Mouse (Mus musculus): ENCODE measurements around the gene Vps11.
"Not testable (repeated sequence)": the region's sequence is repeated elsewhere in the genome, so short reads cannot be mapped to it uniquely, and the experiment has no call there.

Vps11 gene

DNA sequence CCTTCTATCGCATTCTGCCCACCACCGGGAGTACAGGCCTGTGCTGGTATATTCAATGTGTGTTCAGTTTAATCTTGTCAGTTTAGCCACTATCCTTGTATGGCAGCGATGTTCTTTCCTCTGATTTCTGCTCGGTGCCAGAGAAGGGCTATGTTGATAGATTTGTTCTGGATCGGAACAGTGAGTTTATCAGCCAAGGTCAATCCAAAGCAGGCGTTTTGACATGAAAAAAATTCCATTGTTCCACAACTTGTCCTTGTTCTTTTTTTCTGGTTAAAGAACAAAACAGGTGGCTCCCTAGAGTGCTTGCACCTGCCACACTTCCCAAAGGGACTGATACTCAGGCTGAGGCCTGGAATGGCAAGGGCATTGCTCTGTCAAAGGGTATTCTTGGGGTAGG lies 14.7 kb upstream of the Vps11 start:
- DNase-seq (ENCODE audit: low spot score): no peak

DNA sequence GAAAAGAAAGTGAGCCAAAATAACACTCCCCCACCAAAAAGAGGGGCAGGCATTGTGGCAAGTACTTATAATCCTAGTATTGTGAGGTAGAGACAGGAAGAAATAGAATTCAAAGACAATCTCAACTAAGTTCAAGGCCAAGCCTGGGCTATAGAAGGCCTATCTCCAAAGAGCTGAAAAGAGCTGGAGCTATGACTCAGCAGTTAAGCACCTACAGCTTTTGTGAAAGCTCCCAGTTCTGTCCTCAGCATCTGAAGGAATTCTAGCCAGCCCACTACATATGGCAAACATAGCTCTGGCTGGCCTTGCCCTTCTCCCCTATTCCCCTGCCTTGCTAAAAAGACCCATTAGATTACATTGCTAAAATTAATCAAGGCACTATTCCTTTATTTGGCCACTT lies 11.9 kb upstream of the Vps11 start:
- DNase-seq (ENCODE audit: low spot score): no peak

DNA sequence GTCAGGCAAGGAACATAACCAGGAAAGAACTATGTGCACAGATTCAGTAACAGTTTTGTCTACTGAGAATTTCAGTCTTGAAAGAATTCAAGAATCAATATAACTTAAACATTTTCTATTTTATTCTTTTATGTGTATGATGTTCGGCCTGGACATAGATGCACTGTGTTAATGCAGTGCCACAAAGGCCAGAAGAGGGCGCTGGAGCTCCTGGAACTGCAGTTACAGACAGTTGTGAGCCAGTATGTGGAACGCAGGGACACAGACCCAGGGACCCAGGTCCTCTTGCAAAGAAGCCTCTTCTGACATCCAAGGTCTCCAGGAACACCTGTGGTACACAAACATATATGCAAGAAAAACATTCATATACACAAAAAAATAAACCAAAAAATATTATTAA lies 3.0 kb upstream of the Vps11 start:
- DNase-seq (ENCODE audit: low spot score): no peak

DNA sequence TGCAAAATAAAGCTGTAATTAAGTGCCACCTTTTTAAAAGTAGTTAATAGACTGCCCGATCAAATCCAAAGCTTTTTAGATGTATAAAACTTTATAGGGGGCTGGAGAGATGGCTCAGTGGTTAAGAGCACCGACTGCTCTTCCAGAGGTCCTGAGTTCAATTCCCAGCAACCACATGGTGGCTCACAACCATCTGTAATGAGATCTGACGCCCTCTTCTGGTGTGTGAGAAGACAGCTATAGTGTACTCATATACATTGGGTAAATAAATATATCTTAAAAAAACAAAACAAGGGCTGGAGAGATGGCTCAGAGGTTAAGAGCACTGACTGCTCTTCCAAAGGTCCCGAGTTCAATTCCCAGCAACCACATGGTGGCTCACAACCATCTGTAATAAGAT lies 461 bp upstream of the Vps11 start:
- DNase-seq (ENCODE audit: low spot score): not testable (repeated sequence)

DNA sequence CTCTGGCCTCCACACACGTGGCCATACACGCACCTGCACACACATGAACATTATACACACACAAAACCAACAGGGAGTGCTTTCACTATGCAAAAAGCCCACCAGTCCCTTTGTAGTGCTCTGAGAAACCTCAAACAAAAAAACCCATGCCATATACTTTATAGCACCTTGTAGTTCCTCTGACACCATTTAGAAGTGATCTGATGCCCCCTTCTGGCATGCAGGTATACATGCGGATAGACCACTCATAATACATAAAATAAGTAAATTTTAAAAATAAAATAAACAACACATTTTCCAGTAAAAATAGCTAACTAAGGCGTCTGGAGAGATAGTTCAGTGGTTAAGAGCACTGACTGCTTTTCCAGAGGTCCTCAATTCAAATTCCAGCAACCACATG lies 4.3 kb downstream of the Vps11 start:
- no peak for DNase-seq (ENCODE audit: low spot score)

DNA sequence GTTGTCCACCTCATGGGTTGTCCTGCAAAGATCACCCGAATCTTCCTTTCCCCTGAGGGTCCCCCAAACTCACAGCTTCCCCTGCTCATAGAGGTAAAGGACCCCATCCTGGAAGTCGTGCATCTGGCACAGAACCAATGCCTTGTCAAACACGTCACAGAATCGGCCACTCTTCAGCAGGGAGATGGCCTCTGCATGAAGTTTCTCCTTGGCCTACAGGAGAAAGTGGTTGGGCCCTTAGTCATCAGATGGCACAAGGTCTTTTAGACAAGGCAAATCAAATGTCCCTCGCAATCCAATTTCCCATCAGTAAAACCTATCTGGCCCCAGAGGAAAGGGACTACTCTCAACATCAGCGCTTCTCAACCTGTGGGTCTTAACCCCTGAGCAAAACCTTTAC lies 8.3 kb downstream of the Vps11 start:
- DNase-seq (ENCODE audit: low spot score): no peak

DNA sequence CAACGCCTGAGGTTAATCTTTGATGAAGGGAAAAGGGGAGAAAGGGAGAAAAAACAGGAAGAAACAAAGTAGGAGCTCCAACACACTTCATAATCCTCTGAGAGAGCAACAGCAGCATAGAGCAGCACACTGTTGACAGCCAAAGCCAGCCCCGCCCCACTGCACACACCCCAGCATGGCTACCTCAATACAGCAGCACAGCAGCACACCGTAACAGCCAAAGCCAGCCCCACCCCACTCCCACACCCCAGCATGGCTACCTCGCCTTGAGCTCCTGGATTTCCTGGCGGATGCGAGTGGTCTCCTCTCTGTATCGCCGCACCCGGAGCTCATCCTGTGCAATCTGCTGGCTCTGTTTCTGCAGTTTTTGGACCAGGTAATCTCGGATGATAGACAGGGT lies 9.1 kb downstream of the Vps11 start:
- DNase-seq (ENCODE audit: low spot score): no peak

DNA sequence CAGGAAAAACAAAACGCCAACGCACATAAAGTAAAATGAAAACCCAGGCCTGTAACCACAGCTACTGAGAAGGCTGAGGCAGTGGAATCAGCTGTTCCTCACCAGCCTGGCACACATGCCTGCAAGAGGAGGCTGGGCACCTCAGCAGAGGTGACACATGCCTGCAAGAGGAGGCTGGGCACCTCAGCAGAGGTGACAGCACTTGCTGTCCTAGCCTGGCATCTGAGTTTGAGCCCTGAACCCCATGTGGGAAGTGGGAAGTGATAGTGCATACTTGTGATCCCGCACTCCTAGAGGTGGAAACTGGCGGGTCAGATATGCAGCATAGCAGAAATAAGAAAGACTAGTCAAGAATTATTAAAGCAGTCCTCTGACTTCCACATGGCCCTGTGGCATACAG lies 10.1 kb downstream of the Vps11 start:
- DNase-seq (ENCODE audit: low spot score): no peak

DNA sequence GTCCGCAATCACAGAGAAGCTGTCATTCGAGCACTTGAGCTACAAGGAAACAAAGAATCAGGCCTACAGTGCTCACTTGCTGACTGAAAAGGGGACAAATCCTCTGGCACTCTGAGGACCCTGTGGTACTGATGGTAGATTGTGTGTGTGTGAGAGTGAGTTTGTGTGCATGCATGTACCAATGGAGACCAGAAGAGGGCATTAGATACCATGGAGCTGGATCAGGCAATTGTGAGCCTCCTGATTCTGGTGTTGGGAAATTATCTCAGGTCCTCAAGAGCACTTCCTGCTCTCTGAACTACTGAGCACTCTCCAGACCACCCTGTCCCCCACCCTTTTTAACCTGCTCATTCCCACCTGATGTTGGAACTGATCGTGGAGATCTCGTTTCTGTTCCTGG lies 12.9 kb downstream of the Vps11 start:
- no peak for DNase-seq (ENCODE audit: low spot score)

DNA sequence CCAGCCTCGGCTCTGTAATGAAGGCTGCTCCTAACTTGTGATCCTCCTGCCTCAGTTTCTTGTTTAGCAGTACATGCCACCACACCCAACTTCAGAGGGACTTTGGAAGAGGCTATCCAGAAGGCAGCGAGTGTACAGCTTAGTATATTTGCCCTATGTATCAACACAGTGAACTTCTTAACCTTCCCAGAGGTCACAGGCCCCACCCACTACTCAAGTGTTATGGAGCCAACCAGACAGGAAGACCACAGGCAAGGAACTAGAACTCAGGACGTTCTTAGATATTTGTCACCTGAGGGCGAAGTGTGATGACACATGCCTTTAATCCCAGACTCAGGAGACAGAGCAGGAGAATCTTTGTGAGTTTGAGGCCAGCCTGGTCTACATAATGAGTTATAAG lies 13.8 kb downstream of the Vps11 start:
- DNase-seq (ENCODE audit: low spot score): no peak

DNA sequence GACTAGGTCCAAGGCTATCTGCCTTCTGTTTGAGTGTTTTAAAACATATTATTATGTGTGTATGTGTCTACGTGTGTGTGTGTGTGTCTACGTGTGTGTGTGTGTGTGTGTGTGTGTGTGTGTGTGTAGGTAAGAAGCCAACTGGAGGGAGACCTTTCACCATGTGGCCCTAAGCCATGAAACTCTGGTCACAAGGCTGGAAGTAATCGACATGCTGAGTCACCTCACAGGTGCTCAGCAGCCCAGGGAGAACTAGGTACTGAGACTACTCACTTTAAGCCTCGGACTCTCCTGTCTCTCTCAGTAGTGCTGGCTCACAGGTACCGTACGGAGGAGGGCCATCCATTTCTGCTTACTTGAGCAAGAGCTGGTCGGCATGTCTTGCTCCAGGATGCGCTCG lies 14.3 kb downstream of the Vps11 start:
- no peak for DNase-seq (ENCODE audit: low spot score)

DNA sequence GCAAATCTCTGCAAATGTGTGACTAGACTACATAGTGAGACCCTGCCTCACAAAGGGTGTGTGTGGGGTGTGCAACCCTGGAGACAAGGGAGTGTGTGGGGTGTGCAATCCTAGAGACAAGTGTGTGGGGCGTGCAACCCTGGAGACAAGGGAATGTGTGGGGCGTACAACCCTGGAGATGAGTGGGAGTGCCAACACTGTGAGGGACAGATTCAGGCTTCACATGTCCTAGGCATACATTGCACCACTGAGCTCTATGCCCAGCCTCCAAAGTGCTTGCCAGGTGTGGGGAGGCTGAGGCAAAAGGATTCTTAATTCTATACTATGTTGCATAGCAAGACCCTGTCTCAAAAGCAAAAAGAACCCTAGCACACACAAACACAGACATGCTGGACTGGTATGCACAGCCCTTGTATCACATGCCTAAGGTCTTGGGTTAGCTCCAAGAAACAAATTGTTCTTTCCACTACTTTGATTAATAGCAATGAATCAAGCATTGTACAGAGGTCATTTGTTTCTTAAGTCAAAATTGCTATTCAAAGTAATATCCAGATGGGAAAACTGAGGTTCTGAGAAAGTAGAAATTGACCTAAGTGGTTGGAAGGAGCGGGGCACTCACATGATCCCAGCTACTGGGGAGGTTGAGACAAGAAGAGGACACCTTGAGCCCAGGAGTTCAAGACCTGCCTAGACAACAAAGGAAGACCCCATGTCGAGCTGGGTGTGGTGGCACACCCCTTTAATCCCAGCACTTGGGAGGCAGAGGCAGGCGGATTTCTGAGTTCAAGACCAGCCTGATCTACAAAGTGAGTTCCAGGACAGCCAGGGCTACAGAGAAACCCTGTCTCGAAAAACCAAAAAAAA lies 15.7 kb downstream of the Vps11 start:
- no peak for DNase-seq (ENCODE audit: low spot score)

DNA sequence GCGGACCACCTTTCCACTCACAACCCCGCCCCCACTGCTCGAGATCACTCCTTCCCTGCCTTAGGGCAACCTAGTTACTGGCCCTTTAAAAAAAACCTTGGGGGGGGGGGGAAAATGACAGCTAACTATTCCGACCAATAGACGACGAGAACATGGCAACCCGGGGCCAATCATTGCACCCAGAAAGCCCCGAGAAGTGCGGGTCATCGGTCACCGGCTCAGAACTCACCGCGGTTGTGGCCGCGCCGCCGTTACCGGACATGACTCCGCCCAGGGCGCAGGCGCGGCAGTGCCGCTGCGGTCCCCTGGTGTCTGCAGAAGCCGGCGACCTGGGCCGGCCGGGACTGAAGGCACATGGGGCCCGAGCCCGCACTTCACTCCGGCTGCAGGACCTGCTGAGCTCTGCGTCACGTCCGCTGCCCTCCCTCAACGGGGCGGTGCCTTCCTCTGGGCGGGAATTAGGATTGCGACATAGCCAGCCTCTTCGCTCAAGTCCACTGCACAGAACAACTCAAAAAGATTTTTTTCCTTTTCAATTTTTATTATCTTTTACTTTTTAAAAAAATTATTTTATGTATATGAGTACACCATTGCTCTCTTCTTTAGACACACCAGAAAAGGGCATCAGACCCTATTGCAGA lies 17.6 kb downstream of the Vps11 start, which contains the start of gene Hmbs:
Hmbs (minus strand) TSS at position 448 of the 641 bp plus-strand sequence.
- DNase-seq (ENCODE audit: low spot score): peak; percentile 91

DNA sequence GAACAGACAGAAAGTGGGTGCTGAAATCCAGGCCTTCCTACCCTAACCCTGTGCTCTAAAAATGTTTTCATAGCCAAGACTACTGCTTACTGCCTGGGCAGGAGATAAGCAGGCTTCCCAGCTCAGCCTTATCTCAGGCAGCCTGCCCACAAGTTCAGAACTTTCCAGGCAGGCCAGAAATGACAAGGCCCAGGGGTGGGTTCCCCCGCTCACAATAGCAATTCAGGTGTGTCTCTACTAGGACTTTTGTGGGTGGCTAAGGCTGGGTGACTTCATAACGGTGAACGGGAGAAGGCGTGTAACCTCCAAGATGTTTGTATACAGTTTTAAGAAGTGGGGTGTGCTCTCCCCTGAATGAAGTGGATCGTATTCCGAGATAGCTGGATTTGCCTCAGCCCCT lies 18.2 kb downstream of the Vps11 start:
- DNase-seq (ENCODE audit: low spot score): peak; percentile 53

DNA sequence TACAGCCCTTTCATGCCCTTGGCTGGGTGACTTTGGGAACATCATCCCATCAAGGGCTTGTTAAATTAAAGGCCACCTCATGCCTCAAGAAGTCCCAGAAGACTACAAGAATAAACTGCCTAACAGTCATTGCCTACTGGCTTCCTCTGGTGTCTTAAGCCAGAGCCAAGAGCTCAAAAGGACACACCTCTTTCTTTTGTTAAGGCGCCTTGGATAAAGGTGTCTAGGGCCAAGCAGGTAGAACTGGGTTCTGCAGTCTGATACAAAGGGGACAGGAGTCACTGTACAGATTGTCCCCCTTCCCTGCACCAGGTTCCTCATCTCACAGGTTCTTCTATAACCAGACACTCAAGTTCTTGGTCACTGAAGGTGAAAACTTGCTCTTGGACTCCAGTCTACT lies 18.9 kb downstream of the Vps11 start:
- DNase-seq (ENCODE audit: low spot score): no peak

DNA sequence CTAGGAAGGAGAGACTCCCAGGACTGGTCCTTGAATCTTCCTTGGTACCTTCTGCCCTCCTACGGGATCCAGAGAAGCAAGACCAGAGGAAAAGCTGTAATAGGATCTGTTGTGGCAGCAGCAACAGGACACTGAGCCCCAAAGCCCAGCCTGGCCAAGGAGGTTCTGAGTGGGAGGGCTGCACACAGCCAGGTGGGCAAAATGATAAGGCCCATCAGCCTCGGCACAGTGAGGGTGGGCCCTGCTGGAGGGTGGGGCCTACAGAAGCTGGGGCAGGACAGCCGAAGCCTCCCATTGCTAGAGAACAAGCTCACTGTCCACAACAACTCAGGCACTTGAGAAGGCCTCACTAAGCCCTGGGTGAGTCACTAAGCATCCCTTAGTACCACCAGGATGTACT lies 19.3 kb downstream of the Vps11 start:
- no peak for DNase-seq (ENCODE audit: low spot score)

DNA sequence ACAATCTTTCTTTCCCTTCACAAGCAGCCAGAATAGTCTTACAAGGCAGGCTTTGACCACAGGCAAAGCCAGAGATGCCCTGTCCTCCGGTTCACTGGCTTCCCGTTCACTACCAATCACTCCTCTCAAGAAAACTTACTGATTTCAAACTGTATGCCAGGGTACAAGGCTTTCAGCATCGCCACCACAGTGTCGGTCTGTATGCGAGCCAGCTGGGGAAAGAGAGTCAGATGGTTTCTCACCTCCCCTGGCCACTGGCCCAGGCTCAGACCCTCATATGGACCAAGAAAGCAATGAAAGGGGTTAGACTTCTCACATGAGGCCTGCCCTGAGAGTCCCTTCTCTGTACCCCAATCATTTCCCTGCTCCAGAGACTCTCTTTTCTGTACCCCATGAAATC lies 20.0 kb downstream of the Vps11 start:
- DNase-seq (ENCODE audit: low spot score): no peak

DNA sequence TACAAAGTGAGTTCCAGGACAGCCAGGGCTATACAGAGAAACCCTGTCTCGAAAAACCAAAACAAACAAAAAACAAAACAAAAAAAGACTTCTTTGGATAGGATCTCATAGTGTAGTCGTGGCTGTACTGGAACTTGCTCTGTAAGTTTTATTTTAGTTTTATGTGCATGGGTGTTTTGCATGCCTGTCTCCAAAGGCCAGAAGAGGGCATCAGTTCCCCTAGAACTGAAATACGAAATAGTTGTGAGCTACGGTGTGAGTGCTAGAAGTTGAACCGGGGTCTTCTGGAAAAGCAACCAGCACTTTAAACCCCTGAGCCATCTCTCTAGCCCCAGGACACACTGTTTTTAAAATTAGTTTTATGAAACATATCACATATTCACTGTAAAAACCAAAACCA lies 22.9 kb downstream of the Vps11 start:
- no peak for DNase-seq (ENCODE audit: low spot score)

DNA sequence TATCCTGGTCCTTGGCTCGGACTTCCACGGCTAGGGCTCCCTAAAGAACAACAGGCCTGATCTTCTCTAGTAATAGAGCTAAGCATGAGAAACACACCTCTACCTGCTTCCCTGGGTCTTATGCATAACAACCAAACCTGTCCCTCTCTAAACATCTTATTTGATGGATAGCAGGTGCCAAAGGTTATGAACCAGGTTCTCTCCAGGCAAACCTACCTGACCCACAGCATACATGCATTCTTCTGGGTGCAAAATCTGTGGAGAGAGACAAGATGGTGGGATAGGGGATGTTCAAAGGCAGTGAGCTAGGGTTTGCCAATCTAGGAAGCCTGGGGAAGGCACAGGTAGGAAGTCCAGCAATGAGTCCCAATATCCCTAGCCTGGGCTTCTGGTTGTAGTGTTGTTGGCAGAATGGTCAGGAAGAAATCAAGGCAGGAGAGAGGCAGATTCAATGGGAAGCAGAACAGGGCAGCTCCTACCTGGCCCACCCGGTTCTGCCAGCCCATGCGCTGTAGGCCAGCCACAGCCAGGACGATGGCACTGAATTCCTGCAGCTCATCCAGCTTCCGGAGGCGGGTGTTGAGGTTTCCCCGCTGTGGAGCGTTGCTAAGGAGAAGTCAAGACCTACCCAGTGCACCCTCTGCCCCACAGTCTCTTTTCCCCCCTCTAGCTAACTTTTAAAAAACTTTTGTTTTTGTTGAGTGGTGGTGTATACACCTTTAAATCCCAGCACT lies 23.9 kb downstream of the Vps11 start:
- no peak for DNase-seq (ENCODE audit: low spot score)

DNA sequence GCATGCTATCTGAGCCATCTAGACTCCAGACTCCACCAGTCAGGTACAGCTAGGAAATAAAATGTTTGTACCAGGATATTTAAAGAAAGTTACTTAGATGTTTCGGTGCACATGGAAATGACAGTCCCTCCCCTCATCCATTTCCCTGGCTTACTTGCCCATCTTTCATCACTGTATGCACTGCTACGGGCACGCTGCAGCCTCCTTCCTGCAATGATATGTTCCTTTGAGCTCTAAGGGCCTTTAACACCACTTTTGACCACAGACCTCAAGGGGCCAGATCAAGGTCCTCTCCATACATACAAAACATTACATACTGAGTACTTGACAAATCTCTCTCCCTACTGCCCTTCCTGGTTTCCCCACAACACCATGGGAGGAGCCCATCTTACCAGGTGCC lies 24.5 kb downstream of the Vps11 start:
- no peak for DNase-seq (ENCODE audit: low spot score)

DNA sequence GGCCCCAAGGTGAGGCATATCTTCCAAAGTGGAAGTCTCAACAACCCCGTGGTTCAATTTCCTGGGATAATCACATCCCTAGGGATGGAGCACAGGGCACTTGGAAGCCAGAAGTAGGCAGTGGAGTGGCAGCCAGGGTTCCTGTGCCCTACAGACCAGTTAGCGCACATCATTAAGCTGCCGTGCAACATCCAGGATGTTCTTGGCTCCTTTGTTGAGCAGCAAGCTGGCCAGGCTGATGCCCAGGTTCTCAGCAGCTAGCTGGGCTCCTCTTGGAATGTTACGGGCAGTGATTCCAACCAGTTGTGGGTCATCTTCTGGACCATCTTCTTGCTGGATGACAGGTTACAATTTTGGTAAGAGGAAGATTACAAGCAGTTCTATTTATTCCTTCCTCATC lies 25.0 kb downstream of the Vps11 start:
- not testable (repeated sequence) for DNase-seq (ENCODE audit: low spot score)

DNA sequence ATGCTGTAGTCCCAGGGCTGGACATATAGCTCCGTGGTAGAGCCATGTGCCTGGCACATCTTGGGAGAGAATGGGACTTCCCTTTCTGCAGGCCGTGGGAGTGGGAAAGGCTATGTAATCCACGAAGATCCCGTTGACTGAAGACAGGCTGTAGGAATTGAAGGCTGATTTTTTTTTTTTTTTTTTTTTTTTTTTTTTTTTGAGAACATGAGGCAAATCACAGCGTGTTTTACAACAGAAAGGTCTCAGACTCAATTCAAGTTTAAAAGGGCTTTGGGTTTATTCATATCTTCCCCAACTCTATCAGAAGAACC lies 25.4 kb downstream of the Vps11 start:
- no peak for DNase-seq (ENCODE audit: low spot score)
